Mouse (Mus musculus): ENCODE measurements around the gene Bcl6.

The Bcl6 gene

DNA sequence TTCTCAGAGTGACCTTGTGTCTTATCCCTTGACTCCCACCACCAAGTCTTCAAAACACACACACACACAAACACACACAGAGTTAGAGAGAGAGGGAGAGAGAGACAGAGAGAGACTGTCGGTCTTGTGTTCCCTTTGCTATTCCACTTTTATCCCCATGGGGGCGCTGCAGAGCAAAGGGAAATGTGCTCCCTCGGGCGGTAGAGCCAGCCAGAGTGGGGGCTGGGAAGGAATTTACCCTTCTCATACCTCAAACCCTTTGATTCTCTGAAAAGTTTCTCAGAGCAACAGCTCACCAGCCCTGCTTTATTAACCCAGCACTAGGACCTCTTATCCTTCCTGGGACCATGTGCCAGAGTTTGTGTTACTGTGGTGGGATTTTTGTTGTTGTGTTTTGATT is 2.5 kb upstream of the Bcl6 start:
- peak; percentile 85 for DNase-seq (ENCODE audit: extremely low spot score)

DNA sequence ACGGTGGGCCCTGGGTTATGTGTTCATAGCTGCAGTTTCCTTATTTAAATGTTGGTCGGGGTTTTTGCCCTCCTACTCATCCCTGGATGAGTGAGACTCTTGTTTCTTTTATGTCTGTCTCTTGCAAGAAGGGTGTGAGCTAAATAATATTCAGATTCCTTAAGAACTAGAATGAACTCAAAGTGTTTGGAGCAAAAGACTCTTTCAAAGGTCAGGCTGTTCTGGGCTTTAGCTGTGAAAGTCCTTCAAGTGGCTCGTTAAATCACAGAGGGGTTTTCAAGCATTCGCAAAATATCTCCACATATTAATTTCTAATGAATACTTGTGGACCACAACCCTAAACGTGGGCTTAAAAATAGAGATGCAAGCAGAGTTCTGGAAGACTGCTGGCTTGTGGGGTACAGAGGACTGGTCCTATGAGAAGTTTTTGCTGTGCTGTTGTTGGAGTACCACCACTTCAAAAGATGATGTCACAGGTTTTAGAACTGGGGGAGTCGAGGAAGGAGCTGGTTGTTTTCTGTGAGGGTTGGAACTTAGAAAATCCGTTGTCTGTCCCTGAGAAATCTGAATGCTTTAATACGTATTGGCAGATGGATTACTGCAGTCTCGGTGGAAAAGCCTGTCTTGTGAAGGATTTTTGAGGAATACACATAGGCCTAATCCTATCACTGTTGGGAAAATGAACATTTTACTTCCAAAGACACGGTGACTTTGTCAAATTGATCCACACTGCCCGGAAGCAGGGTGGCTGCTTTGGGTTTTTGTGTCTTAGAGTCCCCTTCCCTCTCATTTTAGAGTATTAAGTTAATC is 1.7 kb upstream of the Bcl6 start:
- no peak for DNase-seq (ENCODE audit: extremely low spot score)

DNA sequence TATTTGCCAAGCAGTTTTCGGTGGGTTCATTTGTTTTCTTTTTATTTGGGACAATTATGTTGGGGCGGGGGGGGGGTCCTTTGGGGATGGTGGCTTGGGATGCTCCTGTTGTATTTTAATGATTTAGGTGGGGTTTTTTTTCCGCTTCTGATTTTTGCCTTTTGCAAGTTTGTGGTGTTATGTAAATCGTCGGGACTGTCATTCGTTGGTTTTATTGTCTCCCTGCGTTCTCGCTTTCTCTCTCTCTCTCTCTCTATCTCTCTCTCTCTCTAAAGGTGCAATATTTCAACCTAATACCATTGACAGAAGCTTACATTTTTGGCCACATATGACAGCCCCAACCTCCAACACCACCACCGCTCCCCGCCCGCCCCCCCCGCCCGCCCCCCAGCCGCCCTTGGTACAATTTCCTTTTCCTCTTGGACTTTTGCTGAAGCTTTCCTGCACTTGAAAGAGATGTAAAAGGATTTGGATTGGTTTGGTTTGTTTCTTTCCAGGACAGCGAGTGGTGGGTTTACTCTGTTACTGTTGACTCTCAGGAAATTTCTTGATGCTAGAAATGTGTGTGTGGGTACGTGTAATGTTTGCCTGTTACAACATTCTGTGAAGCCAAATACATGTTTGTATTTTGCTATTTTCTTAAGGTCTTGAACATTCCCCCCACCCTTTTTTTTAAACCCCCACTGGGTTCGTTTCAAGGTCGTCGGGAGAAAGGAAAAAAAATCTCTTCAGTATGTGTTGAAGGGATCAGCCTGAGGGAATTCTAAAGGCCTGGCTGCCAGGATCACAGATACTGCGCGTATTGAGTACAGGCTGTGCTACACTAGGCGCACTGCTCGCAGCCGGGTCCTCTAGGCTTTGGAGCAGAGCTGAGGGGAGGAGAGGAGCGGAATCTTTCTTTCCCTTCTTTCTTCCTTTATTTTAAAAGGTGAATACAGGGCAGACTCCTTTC is 833 bp upstream of the Bcl6 start:
- peak; percentile 46 for DNase-seq (ENCODE audit: extremely low spot score)

- DNase-seq (ENCODE audit: extremely low spot score): no peak
Observed at GRCm38 (mm10) chr16:23988157-23988465, 541 bp downstream of the Bcl6 start.

GRCm38 (mm10) chr16:23987341-23988156 is 1.1 kb downstream of the Bcl6 start:
- DNase-seq (ENCODE audit: extremely low spot score): peak; percentile 68

DNA sequence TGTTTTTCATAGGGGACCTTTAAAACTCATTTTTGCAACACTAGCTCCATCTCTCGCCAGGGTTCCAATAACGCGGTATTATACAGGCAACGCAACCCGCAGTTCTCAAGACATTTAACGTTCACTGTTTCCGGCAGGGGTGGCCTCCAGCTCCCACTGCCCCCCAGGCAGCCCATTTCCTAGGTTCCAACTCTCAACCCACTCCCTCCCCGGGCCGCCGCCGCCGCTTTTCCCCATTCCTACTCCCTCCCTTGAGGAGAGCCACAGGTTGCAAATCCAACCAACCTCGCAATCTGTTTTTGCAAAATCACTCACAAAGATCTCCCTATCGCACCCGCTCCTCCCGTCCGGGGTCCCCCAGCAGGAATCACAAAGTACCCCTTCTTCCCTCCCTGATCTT is 1.8 kb downstream of the Bcl6 start:
- DNase-seq (ENCODE audit: extremely low spot score): peak; percentile 68

GRCm38 (mm10) chr16:23986176-23986575 is 2.5 kb downstream of the Bcl6 start:
- no peak for DNase-seq (ENCODE audit: extremely low spot score)

DNA sequence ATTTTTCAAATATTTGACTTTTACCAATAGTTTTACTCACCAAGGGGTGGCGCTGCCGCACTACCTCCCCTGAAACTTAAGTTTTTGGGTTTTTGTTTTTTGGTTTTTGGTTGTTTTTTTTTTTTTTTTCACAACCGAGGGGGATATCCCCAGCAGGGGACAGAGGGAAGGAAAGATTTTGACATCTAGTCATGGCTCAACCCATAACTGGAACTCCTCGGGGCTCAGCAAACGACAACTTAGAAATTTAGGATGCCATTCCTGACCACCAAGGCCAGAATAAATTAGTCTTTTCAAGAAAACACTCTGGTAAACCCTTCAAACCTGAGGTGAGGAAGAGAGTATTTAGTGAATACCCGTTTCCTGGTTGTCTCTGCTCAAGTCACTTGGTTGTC is 3.2 kb downstream of the Bcl6 start:
- DNase-seq (ENCODE audit: extremely low spot score): no peak

DNA sequence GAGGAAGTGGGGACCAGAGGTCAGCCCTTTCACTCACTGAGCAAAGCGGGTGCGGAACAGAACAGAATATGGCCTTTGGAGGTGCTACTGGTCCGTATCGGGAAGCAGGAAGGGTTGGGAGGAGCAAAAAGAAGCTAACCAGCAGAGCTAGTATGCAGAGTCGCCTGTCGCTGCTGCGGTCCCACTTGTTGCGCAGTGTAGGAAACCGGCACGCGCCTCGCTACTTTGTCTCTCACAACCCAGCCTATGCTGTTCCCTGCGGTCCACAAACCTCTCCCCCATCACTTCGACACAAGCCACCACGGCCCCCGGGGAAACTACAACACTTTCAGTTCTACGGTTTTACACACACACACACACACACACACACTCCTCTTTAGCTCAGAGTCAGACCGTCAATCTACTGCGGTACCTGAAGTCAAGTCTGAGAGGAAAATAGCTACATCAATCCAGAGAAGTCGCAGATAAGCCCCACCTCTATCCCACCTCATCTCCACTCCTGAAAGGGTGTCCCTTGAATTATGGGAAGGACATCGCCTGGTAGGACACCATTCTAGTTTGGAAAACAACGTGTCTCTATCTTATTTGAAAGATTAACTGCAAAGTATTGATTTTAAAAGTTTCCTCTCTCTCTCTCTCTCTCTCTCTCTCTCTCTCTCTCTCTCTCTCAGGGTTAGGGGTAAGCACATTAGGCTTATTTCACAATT is 3.7 kb downstream of the Bcl6 start:
- DNase-seq (ENCODE audit: extremely low spot score): peak; percentile 48

- peak; percentile 85 for DNase-seq (ENCODE audit: extremely low spot score)
Observed at GRCm38 (mm10) chr16:23984183-23984582, 4.5 kb downstream of the Bcl6 start.

DNA sequence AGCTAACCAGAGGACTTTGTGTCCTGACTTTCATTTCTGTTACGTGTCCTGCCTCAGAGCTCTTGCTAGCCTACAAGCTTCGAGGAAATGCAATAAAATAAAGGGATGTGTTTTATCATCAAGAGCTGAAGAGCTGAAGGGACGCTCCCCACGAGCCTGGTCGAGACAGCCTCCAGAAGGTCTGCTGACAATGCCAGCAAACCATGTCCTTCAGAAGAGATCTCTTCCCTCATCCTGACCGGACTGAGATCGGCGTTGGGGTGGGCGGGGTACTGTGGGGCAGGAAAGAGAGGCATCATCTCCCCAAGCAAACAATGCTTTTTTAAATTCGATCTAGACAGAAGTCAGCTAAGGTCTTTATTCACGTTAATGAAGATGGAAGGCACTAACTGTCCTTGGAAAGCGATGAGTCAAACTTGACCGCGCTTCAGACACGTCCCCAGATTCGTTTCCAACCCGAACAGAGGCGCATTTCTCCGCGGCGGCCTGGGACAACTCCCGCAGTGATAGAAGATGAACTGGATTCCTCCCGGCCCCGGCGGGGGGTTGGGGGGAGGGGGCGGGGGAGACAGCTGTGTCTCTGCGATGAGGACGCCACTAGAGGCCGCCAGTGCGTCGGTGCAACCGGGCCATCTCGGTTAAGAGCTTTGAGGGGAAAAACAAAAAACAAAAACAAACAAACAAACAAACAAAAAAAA is 5.6 kb downstream of the Bcl6 start:
- peak; percentile 82 for DNase-seq (ENCODE audit: extremely low spot score)

DNA sequence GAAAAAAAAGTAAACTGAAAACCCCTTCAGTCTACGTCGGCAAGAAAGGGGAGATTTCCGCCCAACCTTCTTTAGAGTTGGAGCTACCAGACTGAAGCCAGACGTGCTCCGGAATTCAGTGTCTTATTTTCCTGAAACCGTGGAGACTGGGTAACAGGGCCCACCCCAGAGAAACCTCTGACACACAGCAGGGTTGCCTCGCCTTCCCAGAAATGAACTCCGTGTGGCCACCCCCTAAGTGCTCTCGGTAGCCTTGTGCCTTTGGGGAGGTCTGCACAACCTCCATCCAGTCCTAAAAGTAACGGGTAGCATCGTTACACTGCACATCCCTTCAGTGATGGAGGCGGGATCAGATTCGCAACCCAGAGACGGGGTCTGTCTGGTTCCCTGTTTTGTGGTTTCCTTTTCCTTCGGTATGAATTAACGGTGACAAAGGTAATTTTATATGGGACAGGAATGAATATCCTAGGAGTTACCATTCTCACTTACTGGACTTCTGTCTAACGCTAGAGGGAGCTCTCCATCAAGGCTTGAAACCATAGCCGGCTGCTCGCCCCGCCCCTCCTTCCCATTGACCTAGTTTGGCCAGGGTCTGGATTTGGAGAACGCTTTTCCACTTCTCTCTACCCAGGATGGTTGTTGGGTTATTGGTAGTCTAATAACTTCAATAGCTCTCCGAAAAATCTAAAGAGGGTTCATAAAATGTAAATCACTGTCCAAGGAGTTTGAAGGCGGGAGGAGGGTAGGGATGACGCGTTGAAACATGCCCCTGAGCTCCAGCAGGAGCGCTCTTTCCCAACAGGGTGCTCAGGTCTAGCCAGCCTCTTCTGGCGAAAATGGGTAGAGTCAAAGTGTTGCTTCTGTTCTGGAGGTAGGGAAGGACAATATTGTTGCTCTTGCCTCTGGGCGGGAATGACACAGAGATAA is 6.5 kb downstream of the Bcl6 start:
- DNase-seq (ENCODE audit: extremely low spot score): peak; percentile 88

DNA sequence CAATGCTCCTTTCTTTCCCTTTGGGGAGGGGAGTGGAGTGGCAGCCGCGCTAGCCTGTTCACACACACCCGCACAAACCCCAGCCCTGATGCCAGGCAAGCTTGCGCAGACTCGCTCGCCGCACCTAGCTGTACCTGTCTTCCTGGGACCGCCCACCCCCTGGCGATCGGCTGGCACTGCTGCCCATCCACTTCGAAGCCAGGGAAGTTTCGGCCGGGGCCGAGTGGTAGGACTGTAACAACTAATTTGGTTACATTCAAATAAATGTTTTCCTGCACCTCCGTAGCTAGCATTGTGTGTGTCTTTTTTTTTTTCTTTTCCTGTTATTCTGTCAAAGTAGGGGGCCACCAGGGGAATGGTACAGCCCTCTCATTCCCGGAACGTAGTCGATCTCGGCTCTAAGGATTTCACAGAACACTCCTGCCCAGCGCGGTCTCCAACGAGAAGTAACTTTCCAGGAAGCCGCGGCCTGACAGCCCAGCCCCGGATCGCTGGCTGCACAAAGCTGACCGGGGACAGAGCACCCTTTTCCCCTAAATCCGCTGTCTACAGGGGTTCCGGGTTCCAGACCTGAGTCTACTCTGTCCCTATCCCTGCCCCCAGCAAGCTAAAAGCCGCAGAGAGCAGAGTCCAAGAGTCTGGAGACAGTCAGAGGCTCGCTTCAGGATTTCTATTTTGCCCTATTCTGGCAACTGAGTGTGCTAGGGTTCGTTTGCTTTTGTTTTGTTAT is 7.5 kb downstream of the Bcl6 start:
- peak; percentile 46 for DNase-seq (ENCODE audit: extremely low spot score)

DNA sequence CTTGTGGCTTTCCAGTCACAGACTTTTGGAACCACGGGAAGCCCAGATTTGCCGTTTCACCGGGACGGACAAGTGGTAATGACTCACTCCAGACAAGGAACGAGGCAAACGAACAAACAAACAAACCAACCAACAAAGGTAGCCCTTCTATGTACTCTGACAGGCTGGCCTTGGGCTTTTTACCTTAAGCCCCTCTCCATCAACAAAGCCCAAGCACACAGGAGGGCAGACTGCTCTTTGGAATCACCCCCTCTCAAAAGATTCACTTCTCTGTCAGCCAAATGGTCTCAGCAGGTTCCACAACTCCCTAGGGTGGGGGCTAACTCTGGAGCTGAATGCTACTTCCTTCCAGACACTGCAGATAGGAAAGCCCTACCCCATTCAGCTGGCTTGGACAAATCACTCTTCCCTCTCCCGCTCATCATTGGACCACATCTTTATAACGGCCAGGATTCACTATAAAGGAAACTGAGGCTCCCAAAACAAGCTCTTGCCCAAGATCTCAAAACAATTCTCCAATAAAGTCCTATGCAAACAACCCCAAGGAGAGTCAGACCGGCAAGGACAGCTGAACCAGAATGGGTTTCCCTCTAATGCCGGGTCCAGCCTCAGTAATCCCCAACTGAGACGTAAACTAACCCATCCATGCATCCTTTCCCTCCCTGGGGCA is 8.3 kb downstream of the Bcl6 start:
- DNase-seq (ENCODE audit: extremely low spot score): no peak

DNA sequence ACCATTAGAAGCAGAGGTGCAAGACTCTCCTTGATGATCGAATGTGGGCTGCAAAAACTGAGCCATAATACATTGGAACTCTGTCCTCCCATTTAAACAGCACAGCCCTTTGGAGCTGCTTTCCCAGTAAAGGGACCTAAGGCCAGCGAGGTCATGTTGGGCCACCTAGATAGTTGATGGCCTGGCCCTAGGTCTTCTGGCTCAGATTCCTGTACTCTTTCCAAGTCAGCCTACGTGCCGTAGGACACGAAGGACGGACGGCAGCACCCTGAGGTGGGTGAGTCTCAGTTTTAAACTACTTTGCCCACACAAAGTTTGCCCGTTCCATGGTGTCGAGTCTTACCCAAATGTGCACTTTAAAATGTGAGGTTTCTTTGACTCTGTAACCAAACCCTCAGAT is 9.2 kb downstream of the Bcl6 start:
- no peak for DNase-seq (ENCODE audit: extremely low spot score)

DNA sequence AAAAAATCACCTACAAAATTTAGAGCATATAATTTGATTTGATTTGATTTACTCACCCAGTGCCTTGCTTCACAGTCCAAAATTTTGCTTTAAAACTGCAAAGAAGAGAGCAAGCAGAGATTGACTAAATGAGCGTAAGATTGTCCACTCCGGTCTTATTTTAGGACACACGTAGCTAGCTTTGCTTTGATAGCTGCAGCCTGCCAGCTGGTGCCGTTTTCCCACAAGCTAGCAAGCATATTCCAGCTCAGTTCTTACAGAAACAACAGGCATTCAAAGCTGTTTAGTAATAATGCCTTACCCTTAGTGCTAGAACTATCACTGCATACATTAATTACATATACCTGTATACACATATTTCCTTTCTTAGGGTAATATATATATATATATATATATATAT is 10.2 kb downstream of the Bcl6 start:
- DNase-seq (ENCODE audit: extremely low spot score): no peak

GRCm38 (mm10) chr16:23977732-23978131 is 10.9 kb downstream of the Bcl6 start:
- DNase-seq (ENCODE audit: extremely low spot score): no peak

DNA sequence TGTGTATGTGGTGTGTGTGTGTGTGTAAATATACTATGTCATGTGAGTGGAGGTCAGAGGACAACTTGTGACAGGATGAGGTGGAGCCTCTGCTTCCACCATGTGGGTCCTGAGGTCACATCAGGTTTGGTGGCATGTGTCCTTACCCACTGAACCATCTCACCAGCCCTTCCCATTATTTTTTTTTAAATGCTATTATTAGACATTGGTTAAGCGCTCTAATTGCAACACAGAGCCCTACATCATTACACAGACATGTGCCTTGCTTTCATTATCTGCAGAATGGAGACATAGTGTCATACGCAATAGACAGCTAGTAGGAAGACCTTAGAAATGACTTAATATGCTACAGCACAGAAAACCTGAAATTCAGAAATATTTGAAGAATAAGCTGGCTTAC is 12.5 kb downstream of the Bcl6 start:
- DNase-seq (ENCODE audit: extremely low spot score): no peak

Data from embryo, embryonic 9.5 days (tissue).